Mouse (Mus musculus) hindbrain, embryonic 10.5 days (tissue): Measurements from ENCODE around the gene Cpne9. TPM values are rescaled to one million over a fixed set of nuclear protein-coding genes. Genes with fewer than 3 reads are reported as not detected.

ENCODE experiments used
- DNase-seq: peaks from one replicate; pipeline ENCODE4 v3.0.0-alpha.2; 2017; ENCODE audit warnings: low spot score
- H3K27ac ChIP-seq: fragments of 300-500 bp; sonication (generic); 2 replicates; pipeline ENCODE4 v1.5.1; 2016; ENCODE audit warnings: mild to moderate bottlenecking, moderate library complexity
- H3K27me3 ChIP-seq: fragments of 300-500 bp; sonication (generic); 2 replicates; pipeline ENCODE4 v1.6.1; 2016; ENCODE audit warnings: mild to moderate bottlenecking; ENCODE audit not compliant: poor library complexity, insufficient read depth, severe bottlenecking
- H3K36me3 ChIP-seq: fragments of 300-500 bp; sonication (generic); 2 replicates; pipeline ENCODE4 v1.6.1; 2016; ENCODE audit warnings: mild to moderate bottlenecking, moderate library complexity
- H3K4me1 ChIP-seq: fragments of 300-500 bp; sonication (generic); replicated peaks from 2 replicates; pipeline ENCODE4 v1.6.1; 2016; ENCODE audit warnings: mild to moderate bottlenecking
- H3K4me3 ChIP-seq: fragments of 300-500 bp; sonication (generic); 2 replicates; pipeline ENCODE4 v1.5.1; 2016; ENCODE audit warnings: mild to moderate bottlenecking, moderate library complexity
- H3K9me3 ChIP-seq: fragments of 300-500 bp; sonication (generic); 2 replicates; pipeline ENCODE4 v1.6.1; 2016; ENCODE audit warnings: mild to moderate bottlenecking, moderate library complexity
- WGBS: fragments of 180-500 bp; shearing (Covaris S2); methylation state at CpG from one replicate; pipeline ENCODE4 v1.1.7; 2016; 5-methylcytosine and 5-hydroxymethylcytosine counted together
- polyA plus RNA-seq: library from polyadenylated mRNA; unstranded; fragments of >200 nt; fragmentation: Nextera tagmentation; extraction: Ambion mirVana; gene quantifications from 2 replicates; pipeline ENCODE4 v1.2.1, GENCODE M21; 2016

Gene Cpne9
- polyA plus RNA-seq: 0.35 and 0.58 TPM in 2 replicates

DNA sequence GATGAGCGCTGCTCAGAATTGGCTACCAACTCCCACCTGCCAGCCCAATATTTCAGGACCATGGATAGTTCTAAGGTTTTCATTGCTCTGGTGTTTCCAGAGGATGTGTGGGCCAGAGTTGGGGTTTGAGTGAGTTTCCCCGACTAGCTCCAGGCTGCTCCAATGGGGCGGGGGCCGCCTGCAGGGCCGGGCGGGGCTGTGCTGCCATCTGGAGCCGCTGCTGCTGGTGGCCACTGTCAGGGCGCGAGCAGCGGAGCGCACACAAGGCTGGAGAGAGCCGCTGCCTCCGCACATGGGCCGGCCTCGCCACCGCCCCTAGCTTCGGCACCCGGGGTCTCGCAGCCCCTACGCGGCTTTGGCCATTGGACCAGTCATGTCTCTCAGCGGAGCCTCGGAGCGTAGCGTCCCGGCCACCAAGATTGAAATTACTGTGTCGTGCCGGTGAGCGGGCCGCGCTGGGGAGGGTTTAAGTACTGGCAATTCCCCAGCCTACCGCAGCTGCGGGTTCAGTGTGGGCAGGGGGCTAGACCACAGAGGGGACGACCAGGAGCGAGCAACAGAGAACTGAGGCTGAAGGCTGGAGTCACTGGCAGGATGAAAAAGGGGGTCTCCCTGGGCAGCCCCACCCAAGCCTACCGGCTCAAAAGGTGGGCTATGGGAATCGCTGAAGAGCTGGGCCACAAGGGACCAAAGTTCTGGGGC, at the start of gene Cpne9:
Gene Cpne9, plus strand, starts transcription at position 207 of the 702 bp plus-strand sequence.
- Histone ChIP-seq H3K27me3 (peaks cover 51% of the 10 kb centered on the region), H3K4me3 (peak within 1 kb of the TSS; percentile 44), H3K9me3 (no peaks in the 10 kb centered on the region), H3K4me1 (peaks cover 27% of the 10 kb centered on the region), H3K36me3 (peaks cover 35% of the 10 kb centered on the region), H3K27ac (no peak within 1 kb of the TSS)
- DNase-seq: peak; percentile 64
- under 1% methylated on average over 37 of the region's 37 CpGs for WGBS

DNA sequence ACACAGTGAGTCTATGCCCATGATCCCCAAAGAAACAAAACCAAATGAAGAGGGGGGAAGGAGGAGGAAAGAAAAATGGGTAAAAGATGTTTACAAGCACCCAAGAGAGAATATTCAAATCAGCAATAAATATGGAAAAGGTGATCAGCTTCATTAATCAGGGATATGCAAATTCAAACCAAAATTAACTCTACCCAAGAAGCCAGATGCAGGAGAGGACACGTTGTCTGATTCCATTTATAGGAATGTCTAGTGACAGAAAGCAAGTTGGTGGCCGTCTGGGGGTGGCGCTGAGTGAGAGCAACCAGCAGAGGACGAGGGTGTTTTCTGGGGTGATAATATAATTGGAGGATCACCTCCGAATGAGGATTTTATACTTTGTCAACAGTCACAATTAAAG, 47.0 kb upstream of the Cpne9 start:
- Histone ChIP-seq H3K27me3 (no peaks in the 10 kb centered on the region), H3K27ac (no peak overlapping the region), H3K36me3 (peaks cover 6% of the 10 kb centered on the region), H3K4me1 (peaks cover 21% of the 10 kb centered on the region), H3K4me3 (no peak overlapping the region), H3K9me3 (peaks cover 4% of the 10 kb centered on the region; the same call in 1 of the 2 replicates)
- WGBS: 67% methylated on average over 5 of the region's 5 CpGs
- no peak for DNase-seq

- Histone ChIP-seq H3K4me1 (peaks cover 21% of the 10 kb centered on the region), H3K36me3 (peaks cover 28% of the 10 kb centered on the region), H3K27me3 (no peaks in the 10 kb centered on the region), H3K9me3 (no peaks in the 10 kb centered on the region), H3K27ac (peak within 1 kb of the TSS; percentile 85), H3K4me3 (peak within 1 kb of the TSS; percentile 97)
- DNase-seq: peak; percentile 99
- WGBS: under 1% methylated on average over 55 of the region's 55 CpGs
Observed at GRCm38 (mm10) chr6:113237542-113238270, 44.4 kb upstream of the Cpne9 start, which contains the start of gene Mtmr14. Gene Mtmr14, plus strand, starts transcription at chr6:113237843.

- H3K9me3 ChIP-seq: no peaks in the 10 kb centered on the region
- no peaks in the 10 kb centered on the region for H3K27me3 ChIP-seq
- H3K36me3 ChIP-seq: peaks cover 35% of the 10 kb centered on the region
- no peak overlapping the region for H3K27ac ChIP-seq
- WGBS: 51% methylated on average over 6 of the region's 6 CpGs
- H3K4me3 ChIP-seq: peak overlapping the region; percentile 97
- no peak for DNase-seq
- peaks cover 21% of the 10 kb centered on the region for H3K4me1 ChIP-seq
Observed at GRCm38 (mm10) chr6:113238442-113238841, 43.7 kb upstream of the Cpne9 start.

DNA sequence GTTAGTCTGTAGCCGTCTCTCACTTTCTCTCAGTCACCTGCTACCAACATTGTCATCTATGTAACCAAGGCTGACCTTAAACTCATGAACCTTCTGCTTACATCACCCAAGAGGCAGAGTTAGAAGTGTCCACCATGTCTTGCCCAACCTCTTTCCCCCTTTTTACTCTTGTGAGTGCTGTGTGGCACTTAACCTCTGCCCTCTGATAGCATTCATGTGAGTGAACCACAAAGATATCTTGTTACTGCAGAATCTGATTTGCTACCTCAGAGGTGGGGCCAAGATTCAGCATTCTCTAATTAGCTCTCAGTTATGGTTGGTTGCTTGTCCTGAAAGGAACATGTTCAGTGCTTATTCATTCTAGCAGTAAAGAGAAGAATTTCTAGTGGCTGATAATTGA, 39.4 kb upstream of the Cpne9 start:
- no peak overlapping the region for H3K4me3 ChIP-seq
- H3K27ac ChIP-seq: no peak overlapping the region
- peaks cover 58% of the 10 kb centered on the region for H3K36me3 ChIP-seq
- H3K9me3 ChIP-seq: no peaks in the 10 kb centered on the region
- WGBS: 89% methylated on average over 1 of the region's 1 CpGs
- peaks cover 14% of the 10 kb centered on the region for H3K4me1 ChIP-seq
- no peaks in the 10 kb centered on the region for H3K27me3 ChIP-seq
- no peak for DNase-seq

DNA sequence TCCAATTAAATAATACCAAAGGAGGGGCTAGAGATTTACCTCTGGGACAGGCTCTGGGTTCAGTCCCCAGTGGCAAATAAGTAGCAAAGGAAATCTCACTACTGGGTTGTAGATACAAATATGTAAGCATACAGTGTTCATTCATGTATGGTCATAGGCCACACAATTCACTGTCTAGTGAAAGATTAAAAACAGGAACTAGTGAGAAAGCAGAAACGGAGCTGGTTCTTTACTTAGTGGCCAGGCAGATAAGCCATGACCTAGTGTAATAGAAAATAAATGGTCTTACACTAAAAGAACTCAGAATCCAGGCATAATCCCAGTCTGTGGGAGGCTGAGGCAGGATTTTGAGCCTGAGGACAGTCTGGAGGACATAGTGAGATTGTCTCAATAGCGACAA, 36.5 kb upstream of the Cpne9 start:
- H3K4me3 ChIP-seq: no peak overlapping the region
- H3K27ac ChIP-seq: no peak overlapping the region
- H3K4me1 ChIP-seq: no peaks in the 10 kb centered on the region
- 96% methylated on average over 2 of the region's 2 CpGs for WGBS
- H3K27me3 ChIP-seq: no peaks in the 10 kb centered on the region
- DNase-seq: no peak
- H3K36me3 ChIP-seq: peaks cover 68% of the 10 kb centered on the region
- no peaks in the 10 kb centered on the region for H3K9me3 ChIP-seq

- Histone ChIP-seq H3K4me3 (no peak overlapping the region), H3K36me3 (peaks cover 80% of the 10 kb centered on the region), H3K27me3 (no peaks in the 10 kb centered on the region), H3K27ac (no peak overlapping the region), H3K4me1 (no peaks in the 10 kb centered on the region), H3K9me3 (no peaks in the 10 kb centered on the region)
- 91% methylated on average over 5 of the region's 5 CpGs for WGBS
- DNase-seq: no peak
Observed at GRCm38 (mm10) chr6:113250786-113251185, 31.3 kb upstream of the Cpne9 start.

DNA sequence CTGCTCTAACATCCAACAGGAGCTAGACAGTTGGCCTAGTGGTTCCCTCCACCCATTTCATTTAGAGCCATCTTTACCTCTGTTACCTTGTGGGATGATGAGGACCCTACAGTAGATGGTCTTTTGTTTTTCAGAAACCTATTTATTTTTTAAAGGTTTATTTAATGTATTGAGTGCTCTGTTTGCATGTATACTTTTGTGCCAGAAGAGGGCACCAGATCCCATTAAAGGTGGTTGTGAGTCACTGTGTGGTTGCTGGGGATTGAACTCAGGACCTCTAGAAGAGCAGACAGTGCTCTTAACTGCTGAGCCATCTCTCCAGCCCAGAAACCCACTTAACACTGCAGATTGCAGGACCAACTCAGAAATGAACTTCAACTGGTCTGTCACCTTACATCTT, 30.2 kb upstream of the Cpne9 start:
- H3K27me3 ChIP-seq: no peaks in the 10 kb centered on the region
- peaks cover 84% of the 10 kb centered on the region for H3K36me3 ChIP-seq
- no peak for DNase-seq
- no peaks in the 10 kb centered on the region for H3K4me1 ChIP-seq
- H3K9me3 ChIP-seq: no peaks in the 10 kb centered on the region
- H3K4me3 ChIP-seq: no peak overlapping the region
- H3K27ac ChIP-seq: no peak overlapping the region

DNA sequence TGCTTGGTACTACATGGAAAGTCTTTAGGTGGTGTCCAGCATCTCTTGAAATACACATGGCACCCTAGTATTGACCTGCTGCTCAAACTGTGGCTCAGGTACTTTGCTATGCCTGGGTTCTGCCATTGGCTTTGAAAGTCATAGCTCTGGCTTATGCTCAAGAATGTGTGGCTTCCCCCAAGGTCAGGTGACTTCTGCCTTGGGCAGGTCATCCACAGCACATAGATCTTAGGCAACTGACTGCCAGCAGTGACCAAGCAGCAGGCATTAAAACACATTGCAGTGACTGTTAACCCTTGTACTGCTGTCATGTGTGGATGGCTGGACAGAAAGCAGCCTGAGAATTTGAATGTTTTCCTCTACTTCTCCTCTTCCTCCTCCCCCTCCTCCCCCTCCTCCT, 27.2 kb upstream of the Cpne9 start:
- H3K36me3 ChIP-seq: peaks cover 95% of the 10 kb centered on the region
- no peak overlapping the region for H3K4me3 ChIP-seq

DNA sequence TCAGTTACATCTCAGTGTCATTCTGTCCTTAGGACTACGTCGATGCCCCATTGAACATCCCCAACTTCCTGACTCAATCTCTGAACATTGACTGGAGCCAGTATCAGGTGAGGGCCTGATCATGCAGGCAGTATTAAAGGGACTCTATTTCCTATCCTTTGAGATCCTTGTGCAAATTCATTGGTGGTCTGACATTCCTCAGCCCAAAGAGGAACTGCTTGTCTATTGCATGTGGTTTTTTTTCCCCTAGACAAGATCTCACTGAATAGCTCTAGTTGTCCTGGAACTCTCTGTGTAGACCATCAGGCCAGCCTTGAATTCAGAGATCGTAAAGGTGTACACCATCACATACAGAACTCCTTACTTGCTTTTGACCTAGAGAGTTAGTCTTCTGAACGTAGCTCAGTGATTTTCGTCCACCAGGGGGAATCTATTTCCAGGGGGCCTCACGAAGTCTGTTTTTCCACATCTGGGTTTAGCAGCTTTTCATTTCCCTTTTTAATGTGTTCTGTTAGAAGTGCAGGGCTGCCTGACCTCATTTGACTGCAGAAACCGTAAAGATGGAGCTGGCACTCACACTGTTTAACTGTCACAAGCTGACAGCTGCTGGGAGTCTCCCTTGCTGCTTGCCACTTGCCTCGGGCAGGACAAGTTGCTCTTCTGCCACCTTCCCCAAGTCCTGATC, 20.8 kb upstream of the Cpne9 start:
- Histone ChIP-seq H3K36me3 (peaks cover 97% of the 10 kb centered on the region), H3K27ac (no peak overlapping the region), H3K4me1 (no peaks in the 10 kb centered on the region), H3K27me3 (no peaks in the 10 kb centered on the region), H3K9me3 (no peaks in the 10 kb centered on the region), H3K4me3 (no peak overlapping the region)
- no peak for DNase-seq
- WGBS: 90% methylated on average over 8 of the region's 8 CpGs

More for the DNA sequence above, 27.2 kb upstream of the Cpne9 start:
- Histone ChIP-seq H3K27me3 (no peaks in the 10 kb centered on the region), H3K27ac (no peak overlapping the region), H3K4me1 (no peaks in the 10 kb centered on the region), H3K9me3 (no peaks in the 10 kb centered on the region)
- DNase-seq: no peak

DNA sequence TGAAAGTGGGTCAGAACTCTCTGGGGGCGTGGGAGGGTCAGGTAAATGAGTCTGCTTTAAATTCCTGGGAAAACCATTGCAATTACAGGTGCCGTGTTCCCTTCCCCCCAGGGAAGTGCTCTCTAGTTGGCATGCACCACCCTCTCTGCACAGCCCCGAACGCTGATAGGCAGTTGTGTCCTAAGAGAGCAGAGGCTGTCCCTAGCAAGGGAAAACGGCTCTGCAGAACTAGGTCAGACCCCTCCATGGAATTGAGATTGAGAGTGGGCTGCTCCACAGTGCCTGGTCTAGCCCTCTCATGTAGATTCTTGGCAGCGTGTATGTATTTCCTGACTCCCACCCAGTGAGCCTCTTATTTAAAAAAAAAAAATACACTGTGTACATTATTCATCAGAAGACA, 18.6 kb upstream of the Cpne9 start:
- 89% methylated on average over 6 of the region's 6 CpGs for WGBS
- no peaks in the 10 kb centered on the region for H3K27me3 ChIP-seq
- no peaks in the 10 kb centered on the region for H3K9me3 ChIP-seq
- DNase-seq: no peak
- no peak overlapping the region for H3K27ac ChIP-seq
- no peak overlapping the region for H3K4me3 ChIP-seq
- no peaks in the 10 kb centered on the region for H3K4me1 ChIP-seq
- H3K36me3 ChIP-seq: peaks cover 100% of the 10 kb centered on the region

DNA sequence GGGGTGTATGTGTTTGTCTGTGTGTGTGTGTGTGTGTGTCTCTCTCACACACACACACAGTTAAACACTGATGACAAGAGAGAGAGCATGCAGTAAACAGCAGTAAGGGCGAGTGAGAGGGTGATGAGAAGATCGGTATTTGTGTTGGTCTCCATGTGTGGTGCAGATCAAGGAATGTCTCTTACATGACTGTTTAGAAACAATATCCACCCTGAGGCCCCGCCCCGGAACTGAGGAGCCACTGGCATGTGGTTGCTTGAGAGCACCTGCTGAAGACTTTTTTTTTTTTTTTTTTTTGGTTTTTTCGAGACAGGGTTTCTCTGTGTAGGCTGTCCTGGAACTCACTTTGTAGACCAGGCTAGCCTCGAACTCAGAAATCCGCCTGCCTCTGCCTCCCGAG, 17.7 kb upstream of the Cpne9 start:
- Histone ChIP-seq H3K4me3 (no peak overlapping the region), H3K27ac (no peak overlapping the region), H3K9me3 (no peaks in the 10 kb centered on the region), H3K4me1 (no peaks in the 10 kb centered on the region), H3K27me3 (no peaks in the 10 kb centered on the region), H3K36me3 (peaks cover 100% of the 10 kb centered on the region)
- DNase-seq: no peak
- WGBS: 94% methylated on average over 8 of the region's 8 CpGs
